Mouse (Mus musculus): ENCODE results near the gene Cotl1. TPM values are rescaled to one million over a fixed set of nuclear protein-coding genes. Genes with fewer than 3 reads are reported as not detected.
"Not testable (repeated sequence)": the region's sequence is repeated elsewhere in the genome, so short reads cannot be mapped to it uniquely, and the experiment has no call there.

The Cotl1 gene
- polyA plus RNA-seq (2012; rRNA removed) = 108 and 119 TPM in 2 replicates

- DNase-seq (ENCODE audit: extremely low spot score in 1 of 2, low spot score in 1 of 2) = peak; percentile 92 to 98
These were observed at the start of gene Cotl1 for GRCm38 (mm10) chr8:119840275-119840808. TSS of gene Cotl1 (minus strand) at chr8:119840544.

GRCm38 (mm10) chr8:119888012-119888411 is 47.7 kb upstream of the Cotl1 start:
- DNase-seq (ENCODE audit: extremely low spot score in 1 of 2, low spot score in 1 of 2) = no peak

GRCm38 (mm10) chr8:119887130-119887529 is 46.8 kb upstream of the Cotl1 start:
- DNase-seq (ENCODE audit: extremely low spot score in 1 of 2, low spot score in 1 of 2) = peak in 1 of 2 experiments; percentile 27

- peak in 1 of 2 experiments; percentile 9 for DNase-seq (ENCODE audit: extremely low spot score in 1 of 2, low spot score in 1 of 2)
These were observed 45.3 kb upstream of the Cotl1 start for GRCm38 (mm10) chr8:119885612-119886011.

- no peak for DNase-seq (ENCODE audit: extremely low spot score in 1 of 2, low spot score in 1 of 2)
These were observed 42.9 kb upstream of the Cotl1 start for GRCm38 (mm10) chr8:119883281-119883680.

GRCm38 (mm10) chr8:119881917-119882316 is 41.6 kb upstream of the Cotl1 start:
- no peak for DNase-seq (ENCODE audit: extremely low spot score in 1 of 2, low spot score in 1 of 2)

- no peak for DNase-seq (ENCODE audit: extremely low spot score in 1 of 2, low spot score in 1 of 2)
These were observed 41.0 kb upstream of the Cotl1 start for GRCm38 (mm10) chr8:119881301-119881700.

- no peak for DNase-seq (ENCODE audit: extremely low spot score in 1 of 2, low spot score in 1 of 2)
These were observed 32.8 kb upstream of the Cotl1 start for GRCm38 (mm10) chr8:119873181-119873580.

GRCm38 (mm10) chr8:119869616-119870015 is 29.3 kb upstream of the Cotl1 start:
- no peak for DNase-seq (ENCODE audit: extremely low spot score in 1 of 2, low spot score in 1 of 2)

GRCm38 (mm10) chr8:119862749-119863148 is 22.4 kb upstream of the Cotl1 start:
- peak in 1 of 2 experiments; percentile 32 for DNase-seq (ENCODE audit: extremely low spot score in 1 of 2, low spot score in 1 of 2)

GRCm38 (mm10) chr8:119862390-119862734 is 22.0 kb upstream of the Cotl1 start:
- DNase-seq (ENCODE audit: extremely low spot score in 1 of 2, low spot score in 1 of 2) = no peak

GRCm38 (mm10) chr8:119861706-119862389 is 21.5 kb upstream of the Cotl1 start, which contains the start of gene Klhl36:
TSS of gene Klhl36 (plus strand) at chr8:119862266.
- peak; percentile 91 to 95 for DNase-seq (ENCODE audit: extremely low spot score in 1 of 2, low spot score in 1 of 2)

GRCm38 (mm10) chr8:119857767-119858166 is 17.4 kb upstream of the Cotl1 start:
- DNase-seq (ENCODE audit: extremely low spot score in 1 of 2, low spot score in 1 of 2) = no peak

GRCm38 (mm10) chr8:119855656-119856055 is 15.3 kb upstream of the Cotl1 start:
- DNase-seq (ENCODE audit: extremely low spot score in 1 of 2, low spot score in 1 of 2) = no peak

GRCm38 (mm10) chr8:119854035-119854434 is 13.7 kb upstream of the Cotl1 start:
- no peak for DNase-seq (ENCODE audit: extremely low spot score in 1 of 2, low spot score in 1 of 2)

- no peak for DNase-seq (ENCODE audit: extremely low spot score in 1 of 2, low spot score in 1 of 2)
These were observed 13.2 kb upstream of the Cotl1 start for GRCm38 (mm10) chr8:119853521-119853920.

- DNase-seq (ENCODE audit: extremely low spot score in 1 of 2, low spot score in 1 of 2) = no peak
These were observed 7.0 kb upstream of the Cotl1 start for GRCm38 (mm10) chr8:119847232-119847922.

- DNase-seq (ENCODE audit: extremely low spot score in 1 of 2, low spot score in 1 of 2) = not testable (repeated sequence)
These were observed 5.4 kb upstream of the Cotl1 start for GRCm38 (mm10) chr8:119845741-119846140.

- DNase-seq (ENCODE audit: extremely low spot score in 1 of 2, low spot score in 1 of 2) = no peak
These were observed 4.2 kb upstream of the Cotl1 start for GRCm38 (mm10) chr8:119844577-119844976.

- DNase-seq (ENCODE audit: extremely low spot score in 1 of 2, low spot score in 1 of 2) = peak in 1 of 2 experiments; percentile 94
These were observed 3.1 kb upstream of the Cotl1 start for GRCm38 (mm10) chr8:119843444-119843843.

- DNase-seq (ENCODE audit: extremely low spot score in 1 of 2, low spot score in 1 of 2) = no peak
These were observed 614 bp upstream of the Cotl1 start for GRCm38 (mm10) chr8:119840905-119841411.
